Mouse (Mus musculus) MEL (cell line): Measurements from ENCODE around the gene Olfr1463. TPM values are rescaled to one million over a fixed set of nuclear protein-coding genes. Genes with fewer than 3 reads are reported as not detected.

Source experiments
- DNase-seq: peaks from one replicate; pipeline ENCODE4 v3.0.0; 2011; ENCODE audit warnings: low read depth, low spot score
- H3K27ac ChIP-seq: 2 replicates; pipeline ENCODE4 v1.5.1; 2012; ENCODE audit warnings: low read depth, mild to moderate bottlenecking, control low read depth, low read length, moderate library complexity; ENCODE audit not compliant: control insufficient read depth
- H3K27me3 ChIP-seq, 2 experiments: fragments of 150-350 bp in 1 of 2; sonication (generic) in 1 of 2; 2 replicates each; pipeline ENCODE4 v1.6.1; 2012; ENCODE audit warnings: low read length in 2 of 2, mild to moderate bottlenecking in 2 of 2, improper control_type of control experiment in 1 of 2, moderate library complexity in 1 of 2; ENCODE audit not compliant: insufficient read depth in 2 of 2, control insufficient read depth in 1 of 2
- H3K36me3 ChIP-seq, 2 experiments: 2 replicates each; pipeline ENCODE4 v1.6.1; 2012 to 2014; ENCODE audit warnings: low read length in 2 of 2, improper control_type of control experiment in 1 of 2, inconsistent platforms in 1 of 2, mild to moderate bottlenecking in 1 of 2; ENCODE audit not compliant: insufficient read depth in 2 of 2, control insufficient read depth in 1 of 2
- H3K4me1 ChIP-seq, 2 experiments: fragments of 150-350 bp in 1 of 2; sonication (generic) in 1 of 2; 2 replicates each; pipeline ENCODE4 v1.6.1; 2012; ENCODE audit warnings: low read length in 2 of 2, improper control_type of control experiment in 1 of 2, mild to moderate bottlenecking in 1 of 2; ENCODE audit not compliant: insufficient read depth in 2 of 2, control insufficient read depth in 1 of 2
- H3K4me3 ChIP-seq, 2 experiments: fragments of 150-350 bp in 1 of 2; sonication (generic) in 1 of 2; 2 replicates each; pipeline ENCODE4 v1.5.1; 2012; ENCODE audit warnings: low read depth in 2 of 2, low read length in 2 of 2, mild to moderate bottlenecking in 2 of 2, moderate library complexity in 2 of 2, control low read depth in 1 of 2, improper control_type of control experiment in 1 of 2; ENCODE audit not compliant: control insufficient read depth in 1 of 2, insufficient read depth in 1 of 2
- H3K79me2 ChIP-seq: 2 replicates; pipeline ENCODE4 v1.6.1; 2012; ENCODE audit warnings: mild to moderate bottlenecking, low read length, moderate library complexity; ENCODE audit not compliant: control insufficient read depth, poor library complexity, insufficient read depth
- H3K9ac ChIP-seq: 2 replicates; pipeline ENCODE4 v1.6.1; 2012; ENCODE audit warnings: low read depth, mild to moderate bottlenecking, control low read depth, low read length, moderate library complexity; ENCODE audit not compliant: control insufficient read depth, poor library complexity, severe bottlenecking
- H3K9me3 ChIP-seq: fragments of 150-350 bp; sonication (generic); replicated peaks from 2 replicates; pipeline ENCODE4 v1.6.1; 2012; ENCODE audit warnings: mild to moderate bottlenecking, low read length, improper control_type of control experiment, moderate library complexity; ENCODE audit not compliant: insufficient read depth
- BHLHE40 ChIP-seq: IDR thresholded peaks from 2 replicates; pipeline ENCODE4 v1.6.1; 2012; ENCODE audit warnings: low read depth, mild to moderate bottlenecking, inconsistent platforms, low read length, improper control_type of control experiment, borderline replicate concordance
- CHD2 ChIP-seq: IDR thresholded peaks from 2 replicates; pipeline ENCODE4 v1.6.1; 2011; ENCODE audit warnings: low read length, improper control_type of control experiment
- CTCF ChIP-seq, 3 experiments: IDR thresholded peaks in 2 of 3; conservative IDR thresholded peaks in 1 of 3; 2 replicates each; pipeline ENCODE4 v1.5.1; 2011 to 2012; ENCODE audit warnings: low read length in 3 of 3, low read depth in 2 of 3, mild to moderate bottlenecking in 2 of 3, improper control_type of control experiment in 1 of 3, inconsistent platforms in 1 of 3, mixed read lengths in 1 of 3, moderate library complexity in 1 of 3; ENCODE audit not compliant: control insufficient read depth in 1 of 3, insufficient read depth in 1 of 3, poor library complexity in 1 of 3, severe bottlenecking in 1 of 3
- E2F4 ChIP-seq: IDR thresholded peaks from 2 replicates; pipeline ENCODE4 v1.6.1; 2011; ENCODE audit warnings: low read depth, low read length, improper control_type of control experiment, borderline replicate concordance
- GATA1 ChIP-seq: IDR thresholded peaks from 2 replicates; pipeline ENCODE4 v1.6.1; 2011; ENCODE audit warnings: low read depth, low read length, improper control_type of control experiment
- HCFC1 ChIP-seq: IDR thresholded peaks from 2 replicates; pipeline ENCODE4 v1.6.1; 2012; ENCODE audit warnings: low read depth, mild to moderate bottlenecking, inconsistent platforms, low read length, improper control_type of control experiment, moderate library complexity
- MEF2A ChIP-seq: IDR thresholded peaks from 2 replicates; pipeline ENCODE4 v1.6.1; 2014; ENCODE audit warnings: low read depth, mild to moderate bottlenecking, inconsistent platforms, low read length, improper control_type of control experiment; ENCODE audit not compliant: poor library complexity, insufficient replicate concordance, severe bottlenecking; ENCODE audit errors: extremely low read depth
- MXI1 ChIP-seq: IDR thresholded peaks from 2 replicates; pipeline ENCODE4 v1.6.1; 2011; ENCODE audit warnings: mild to moderate bottlenecking, low read depth, low read length, improper control_type of control experiment
- NELFE ChIP-seq: IDR thresholded peaks from 2 replicates; pipeline ENCODE4 v1.6.1; 2011; ENCODE audit warnings: low read depth, low read length, improper control_type of control experiment
- NRF1 ChIP-seq: IDR thresholded peaks from 2 replicates; pipeline ENCODE4 v1.6.1; 2014; ENCODE audit warnings: low read depth, mild to moderate bottlenecking, inconsistent platforms, low read length, improper control_type of control experiment, moderate library complexity; ENCODE audit not compliant: poor library complexity, insufficient read depth, severe bottlenecking
- POLR2AphosphoS2 ChIP-seq: IDR thresholded peaks from 2 replicates; pipeline ENCODE4 v1.6.1; 2011; ENCODE audit warnings: low read length, improper control_type of control experiment
- RCOR1 ChIP-seq: IDR thresholded peaks from 2 replicates; pipeline ENCODE4 v1.6.1; 2012; ENCODE audit warnings: low read depth, mild to moderate bottlenecking, inconsistent platforms, low read length, improper control_type of control experiment
- SIN3A ChIP-seq: IDR thresholded peaks from 2 replicates; pipeline ENCODE4 v1.6.1; 2012; ENCODE audit warnings: low read length, improper control_type of control experiment, inconsistent platforms
- TCF12 ChIP-seq: IDR thresholded peaks from 2 replicates; pipeline ENCODE4 v1.6.1; 2014; ENCODE audit warnings: low read depth, mild to moderate bottlenecking, inconsistent platforms, low read length, improper control_type of control experiment, moderate library complexity
- USF1 ChIP-seq: IDR thresholded peaks from 2 replicates; pipeline ENCODE4 v1.6.1; 2014; ENCODE audit warnings: low read depth, mild to moderate bottlenecking, inconsistent platforms, low read length, improper control_type of control experiment, moderate library complexity
- ZC3H11A ChIP-seq: IDR thresholded peaks from 2 replicates; pipeline ENCODE4 v1.6.1; 2012; ENCODE audit warnings: low read depth, mild to moderate bottlenecking, inconsistent platforms, low read length, improper control_type of control experiment
- ZKSCAN1 ChIP-seq: IDR thresholded peaks from 2 replicates; pipeline ENCODE4 v1.6.1; 2012; ENCODE audit warnings: low read depth, mild to moderate bottlenecking, inconsistent platforms, low read length, improper control_type of control experiment, moderate library complexity
- polyA plus RNA-seq, 2 experiments: library from polyadenylated mRNA; stranded (reverse) in 1 of 2; unstranded in 1 of 2; fragments of >175 nt in 1 of 2; fragments of >200 nt in 1 of 2; gene quantifications; 2 replicates each; pipeline versions ENCODE4 v1.2.1 to v1.2.4; 2012; ENCODE audit warnings: low replicate concordance in 2 of 2, low read depth in 1 of 2; ENCODE audit not compliant: insufficient read length in 2 of 2, insufficient read depth in 1 of 2, missing spikeins in 1 of 2
- total RNA-seq: library from RNA; depleted of rRNA; stranded (reverse); fragments of 300-350 nt; gene quantifications from 2 replicates; pipeline ENCODE4 v1.2.3, GENCODE M21; 2012; rRNA removed

Gene Olfr1463
- total RNA-seq (not detected in 2 replicates), polyA plus RNA-seq (not detected)

GRCm38 (mm10) chr19:13231028-13231427 is at the start of gene Olfr1463:
TSS of gene Olfr1463 (plus strand) at chr19:13231328.
- no peaks in the 10 kb centered on the region for H3K79me2 ChIP-seq
- H3K36me3 ChIP-seq, result no peaks in the 10 kb centered on the region
- no peaks in the 10 kb centered on the region for H3K27me3 ChIP-seq
- no peak within 1 kb of the TSS for H3K4me3 ChIP-seq
- no peak within 1 kb of the TSS for H3K9ac ChIP-seq
- H3K27ac ChIP-seq, result no peak within 1 kb of the TSS
- no peak for DNase-seq
- no peak for TF ChIP-seq ZKSCAN1
- no peak for TF ChIP-seq GATA1
- TF ChIP-seq SIN3A, result no peak
- no peak for TF ChIP-seq MEF2A
- TF ChIP-seq BHLHE40, result no peak
- no peak for TF ChIP-seq TCF12
- TF ChIP-seq RCOR1, result no peak
- no peak for TF ChIP-seq USF1
- TF ChIP-seq E2F4, result no peak
- no peak for TF ChIP-seq CTCF (IDR thresholded peaks at IDR 0.05 in 2 of 3, conservative IDR thresholded peaks at IDR 0.05 in 1 of 3; ENCODE audit: control insufficient read depth in 1 of 3, insufficient read depth in 1 of 3, low read depth in 2 of 3, low read length in 3 of 3, poor library complexity in 1 of 3, severe bottlenecking in 1 of 3)
- TF ChIP-seq HCFC1, result no peak
- TF ChIP-seq MXI1, result no peak
- TF ChIP-seq POLR2AphosphoS2, result no peak
- TF ChIP-seq CHD2, result no peak
- no peaks in the 10 kb centered on the region for H3K4me1 ChIP-seq
- no peaks in the 10 kb centered on the region for H3K9me3 ChIP-seq

DNA sequence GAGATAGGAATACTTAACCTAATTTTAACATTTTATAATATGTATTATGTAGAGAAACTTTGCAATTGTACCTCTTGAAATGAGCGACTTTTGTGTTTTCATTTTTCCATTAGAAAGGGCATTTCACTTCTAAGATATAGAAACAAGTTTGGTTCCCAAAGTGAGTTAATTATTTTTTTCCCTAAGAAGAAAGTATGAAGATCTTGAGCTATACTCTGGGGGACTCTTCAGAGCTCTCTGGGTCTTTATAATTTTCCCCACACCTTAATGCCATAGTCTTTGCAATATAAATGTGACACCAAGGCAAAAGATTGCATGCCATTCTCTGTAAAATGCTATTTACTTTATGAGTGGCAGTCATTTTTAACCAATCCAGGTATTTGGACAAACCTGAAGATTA is 45.7 kb upstream of the Olfr1463 start, which contains the start of gene Olfr1462:
TSS of gene Olfr1462 (plus strand) at position 301 of the 400 bp plus-strand sequence.
- H3K36me3 ChIP-seq, result no peaks in the 10 kb centered on the region
- DNase-seq, result no peak
- H3K27me3 ChIP-seq, result no peaks in the 10 kb centered on the region
- TF ChIP-seq SIN3A (no peak), NELFE (no peak), E2F4 (no peak), NRF1 (no peak), MEF2A (no peak), ZC3H11A (no peak), CHD2 (no peak)
- H3K9me3 ChIP-seq, result no peaks in the 10 kb centered on the region
- H3K4me3 ChIP-seq, result no peak within 1 kb of the TSS
- no peaks in the 10 kb centered on the region for H3K4me1 ChIP-seq
- H3K27ac ChIP-seq, result no peak within 1 kb of the TSS
- no peak within 1 kb of the TSS for H3K9ac ChIP-seq
- no peaks in the 10 kb centered on the region for H3K79me2 ChIP-seq
